Mouse (Mus musculus): ENCODE results near the gene Dnhd1. TPM values are rescaled to one million over a fixed set of nuclear protein-coding genes. Genes with fewer than 3 reads are reported as not detected.

Gene Dnhd1
- total RNA-seq (2023), result 1 to 10 TPM; 4.7 to 6.0 TPM

GRCm38 (mm10) chr7:105650639-105651435 lies at the start of gene Dnhd1:
Gene Dnhd1, plus strand, starts transcription at chr7:105650827.

GRCm38 (mm10) chr7:105633127-105633800 lies 17.4 kb upstream of the Dnhd1 start, which contains the start of gene Trim3:
Gene Trim3, minus strand, starts transcription at chr7:105633571.

GRCm38 (mm10) chr7:105639756-105640155 lies 10.9 kb upstream of the Dnhd1 start, which contains the start of gene Timm10b:
Gene Timm10b, plus strand, starts transcription at chr7:105640056.

GRCm38 (mm10) chr7:105640233-105640893 lies 10.3 kb upstream of the Dnhd1 start, which contains the start of the genes Arfip2 and Gm45799:
Gene Arfip2, minus strand, starts transcription at chr7:105640416.
Gene Gm45799, plus strand, starts transcription at chr7:105640552.

GRCm38 (mm10) chr7:105736264-105736901 lies 85.8 kb downstream of the Dnhd1 start, which contains the start of gene Ilk:
Gene Ilk, plus strand, starts transcription at chr7:105736592.

GRCm38 (mm10) chr7:105736911-105737521 lies 86.4 kb downstream of the Dnhd1 start, which contains the start of gene Rrp8:
Gene Rrp8, minus strand, starts transcription at chr7:105737385.

GRCm38 (mm10) chr7:105743926-105744590 lies 93.4 kb downstream of the Dnhd1 start, which contains the start of gene Taf10:
Gene Taf10, minus strand, starts transcription at chr7:105744361.

GRCm38 (mm10) chr7:105751491-105752433 lies 101.1 kb downstream of the Dnhd1 start, which contains the start of gene Tpp1:
Gene Tpp1, minus strand, starts transcription at chr7:105752235.

Other genes starting within 250 kb of the Dnhd1 start
- under 1 TPM; 0.31 to 0.64 TPM for gene Cnga4, start 246.3 kb upstream of the Dnhd1 start, total RNA-seq (2023)
- not detected for gene Cckbr, start 225.1 kb upstream of the Dnhd1 start, total RNA-seq (2023)
- gene Cavin3, start 168.5 kb upstream of the Dnhd1 start, total RNA-seq (2023), result not detected
- gene Smpd1, start 96.5 kb upstream of the Dnhd1 start, total RNA-seq (2023), result 10 to 100 TPM; 18.9 to 23.0 TPM
- gene Apbb1, start 69.2 kb upstream of the Dnhd1 start, total RNA-seq (2023), result 1 to 10 TPM; 1.0 to 1.4 TPM
- not detected for gene Hpx, start 50.7 kb upstream of the Dnhd1 start, total RNA-seq (2023)
- gene Trim3, start 17.3 kb upstream of the Dnhd1 start, total RNA-seq (2023), result 10 to 100 TPM; 16.4 to 22.6 TPM
- 100 to 1,000 TPM; 104 to 111 TPM for gene Timm10b, start 10.8 kb upstream of the Dnhd1 start, total RNA-seq (2023)
- gene Arfip2, start 10.4 kb upstream of the Dnhd1 start, total RNA-seq (2023), result 10 to 100 TPM; 15.4 to 15.8 TPM
- gene Gm45799, start 10.3 kb upstream of the Dnhd1 start, total RNA-seq (2023), result 10 to 100 TPM in 1 of 2 experiments, 1 to 10 TPM in 1; 5.0 to 12.6 TPM
- 100 to 1,000 TPM; 159 to 160 TPM for gene Ilk, start 85.8 kb downstream of the Dnhd1 start, total RNA-seq (2023)
- gene Rrp8, start 86.6 kb downstream of the Dnhd1 start, total RNA-seq (2023), result 1 to 10 TPM; 9.4 to 9.6 TPM
- 100 to 1,000 TPM; 127 to 143 TPM for gene Taf10, start 93.5 kb downstream of the Dnhd1 start, total RNA-seq (2023)
- 10 to 100 TPM; 47.8 to 55.0 TPM for gene Tpp1, start 101.4 kb downstream of the Dnhd1 start, total RNA-seq (2023)
- under 1 TPM; 0.04 to 0.11 TPM for gene Dchs1, start 136.8 kb downstream of the Dnhd1 start, total RNA-seq (2023)
- 10 to 100 TPM; 35.0 to 37.0 TPM for gene Mrpl17, start 160.3 kb downstream of the Dnhd1 start, total RNA-seq (2023)

All from neutrophil, adult 83 days (primary cell).